Mouse (Mus musculus) small intestine, adult 2 months (tissue): ENCODE results near the gene Brinp3.

Source experiments
- CTCF ChIP-seq: fragments of 200-500 bp; IDR thresholded peaks from 2 replicates; pipeline ENCODE4 v1.5.1; 2012; ENCODE audit warnings: low read depth, mild to moderate bottlenecking, control low read depth, inconsistent platforms, low read length, moderate library complexity, mixed read lengths; ENCODE audit not compliant: insufficient replicate concordance, insufficient read length; ENCODE audit errors: extremely low read depth
- POLR2A ChIP-seq: fragments of 200-500 bp; IDR thresholded peaks from 2 replicates; pipeline ENCODE4 v1.6.1; 2012; ENCODE audit warnings: low read depth, mild to moderate bottlenecking, control low read depth, inconsistent platforms, low read length, moderate library complexity

DNA sequence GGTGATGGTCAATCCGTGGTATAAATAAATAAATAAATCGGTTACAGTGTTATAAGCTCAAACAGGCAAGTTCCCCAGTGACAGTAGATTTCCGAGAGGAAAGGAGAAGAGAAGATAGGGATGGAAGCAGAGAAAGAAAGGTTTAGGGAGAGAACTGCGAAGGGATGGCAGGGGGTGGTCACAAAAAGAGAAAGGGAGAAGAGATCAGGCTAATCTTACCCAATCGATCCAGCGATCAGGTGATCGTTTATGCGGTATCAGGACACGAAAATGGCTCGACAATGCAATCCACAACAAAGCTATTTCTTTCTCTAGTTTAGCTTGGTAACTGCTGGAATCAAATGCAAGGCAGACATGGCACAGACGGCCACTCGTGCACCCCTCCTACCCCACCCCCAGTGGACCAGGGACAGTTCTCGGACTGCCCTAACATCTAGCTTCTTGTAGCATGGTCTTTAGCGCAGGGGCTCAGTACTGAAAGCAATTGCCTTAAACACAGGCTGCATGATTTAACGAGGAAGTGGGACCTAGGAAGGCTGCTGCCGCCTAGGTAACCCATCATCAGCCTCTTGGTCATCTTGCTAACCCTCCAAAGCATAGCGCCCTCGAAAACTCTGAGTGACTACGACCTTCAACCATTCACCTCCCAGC is at the start of gene Brinp3:
- TF ChIP-seq POLR2A (no peak), CTCF (no peak)
